Mouse (Mus musculus): ENCODE results near the gene Ecel1.

DNA sequence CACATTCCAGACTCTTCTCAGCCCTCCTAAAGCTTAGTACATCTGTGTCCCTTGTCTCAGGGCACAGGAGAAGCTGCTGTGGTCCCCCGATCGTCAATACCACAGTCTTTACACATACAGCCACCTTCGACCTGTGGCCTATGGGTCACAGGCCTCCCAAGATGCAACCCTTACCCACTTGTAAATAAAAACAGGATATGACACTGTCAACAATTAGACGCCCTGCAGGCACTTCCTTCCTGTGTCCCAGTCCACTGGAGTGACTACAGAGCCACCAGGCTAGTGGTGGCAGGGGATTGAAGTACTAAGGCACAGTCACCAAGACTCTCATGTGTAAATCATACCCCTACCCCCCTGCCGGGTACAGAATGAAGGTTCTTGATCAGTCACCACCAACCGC, 48.7 kb upstream of the Ecel1 start:
- TF ChIP-seq CTCF (IDR thresholded peaks at IDR 0.05) (no peak), EP300 (IDR thresholded peaks at IDR 0.05) (0 out of 2 replicates have a peak, but pooled peaks have one; percentile 28)
